Mouse (Mus musculus): ENCODE results near the gene Rundc1.
A peak's percentile ranks its signal among the peaks of the same experiment; 100 is the strongest.
"Not testable (repeated sequence)": the region's sequence is repeated elsewhere in the genome, so short reads cannot be mapped to it uniquely, and the experiment has no call there.

Gene Rundc1

DNA sequence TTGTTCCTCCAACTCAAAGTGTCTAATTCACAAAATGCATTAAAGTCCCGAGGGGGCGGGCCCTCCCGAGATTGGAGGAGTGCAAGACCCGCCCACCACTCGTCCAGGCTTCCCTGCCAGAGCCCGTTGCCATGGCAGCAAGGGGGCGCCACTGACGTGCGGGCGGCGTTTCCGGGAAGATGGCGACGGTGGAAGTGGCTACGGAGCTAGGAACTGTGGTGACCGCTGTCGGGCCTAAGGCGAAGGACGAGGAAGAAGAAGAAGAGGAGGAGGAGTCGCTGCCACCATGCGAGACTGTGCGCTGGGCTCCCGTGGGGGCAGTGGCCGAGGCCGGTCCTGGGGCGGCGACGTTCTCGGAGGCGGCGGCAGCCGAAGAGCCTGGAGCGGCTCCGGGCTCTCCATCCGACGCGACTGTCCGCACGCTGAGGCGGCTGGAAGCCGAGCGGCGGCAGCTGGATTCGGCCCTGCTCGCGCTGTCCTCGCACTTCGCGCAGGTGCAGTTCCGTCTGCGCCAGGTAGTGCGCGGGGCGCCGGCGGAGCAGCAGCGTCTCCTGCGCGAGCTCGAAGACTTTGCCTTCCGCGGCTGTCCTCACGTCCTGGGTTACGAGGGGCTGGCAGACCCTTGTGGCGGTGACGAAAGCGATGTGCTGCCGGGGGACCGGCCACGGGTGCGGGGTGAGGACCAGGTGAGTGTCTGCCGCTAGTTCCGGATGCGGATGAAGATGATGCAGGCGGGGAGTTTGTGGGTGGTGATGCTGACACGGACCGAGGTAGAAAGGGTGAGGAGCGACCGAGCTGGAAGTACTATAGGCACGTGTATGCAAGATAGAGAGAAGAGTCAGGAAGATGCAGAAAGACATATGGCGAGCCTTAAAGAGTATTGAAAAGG, at the start of gene Rundc1, which contains the start of gene Ptges3l:
Gene Rundc1, plus strand, starts transcription at position 161 of the 889 bp plus-strand sequence.
Gene Ptges3l, minus strand, starts transcription at position 409 of the 889 bp plus-strand sequence.
- peak; percentile 99 for DNase-seq

DNA sequence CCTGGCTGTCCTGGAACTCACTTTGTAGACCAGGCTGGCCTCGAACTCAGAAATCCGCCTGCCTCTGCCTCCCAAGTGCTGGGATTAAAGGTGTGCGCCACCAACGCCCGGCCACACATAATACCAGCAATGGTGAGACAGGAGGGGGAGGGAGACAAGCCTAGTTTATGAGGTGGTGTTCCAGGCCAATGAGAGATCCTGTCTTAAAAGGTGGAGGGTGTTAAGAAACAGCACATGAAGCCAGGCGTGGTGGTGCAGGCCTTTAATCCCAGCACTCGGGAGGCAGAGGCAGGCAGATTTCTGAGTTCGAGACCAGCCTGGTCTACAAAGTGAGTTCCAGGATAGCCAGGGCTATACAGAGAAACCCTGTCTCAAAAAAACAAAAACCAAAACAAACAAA, 46.7 kb upstream of the Rundc1 start:
- not testable (repeated sequence) for DNase-seq

DNA sequence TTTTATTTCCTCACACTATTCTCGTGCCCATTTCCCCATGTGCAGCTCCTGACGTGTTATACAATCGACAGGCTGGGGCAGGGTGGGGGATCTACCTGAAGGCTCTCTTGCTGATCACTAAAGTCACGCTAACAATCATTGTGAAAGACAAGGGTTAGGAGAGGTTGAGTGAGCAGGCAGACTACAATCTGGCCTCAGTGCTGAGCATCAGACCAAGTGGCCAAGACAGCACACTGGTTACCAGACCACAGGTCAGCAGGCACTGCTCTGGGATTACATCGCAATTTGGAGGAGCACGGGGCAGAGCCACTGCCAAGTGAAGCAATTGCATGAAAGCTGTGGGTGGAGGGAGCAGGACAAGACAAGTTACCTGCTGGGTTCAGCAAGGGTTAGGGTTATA, 46.0 kb upstream of the Rundc1 start:
- DNase-seq, result no peak

DNA sequence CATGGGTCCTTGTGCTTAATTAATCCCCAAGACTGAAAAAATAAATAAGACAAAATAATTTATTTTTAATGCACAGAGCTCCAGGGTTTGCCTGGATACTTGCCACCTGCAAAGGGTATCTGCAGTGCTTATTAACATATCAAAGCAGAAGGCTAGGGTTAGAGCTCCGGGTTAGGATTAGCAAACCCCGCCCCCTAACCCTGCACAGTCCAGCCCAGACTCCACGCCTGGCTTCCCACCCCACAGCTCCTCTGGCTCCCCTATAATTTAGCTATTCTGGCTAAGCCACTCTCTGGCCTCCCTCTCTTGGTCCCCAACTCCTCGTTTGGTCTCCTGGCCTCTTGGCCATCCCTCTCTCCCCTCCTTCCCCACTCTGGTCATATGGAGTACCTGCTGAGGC, 43.1 kb upstream of the Rundc1 start:
- no peak for DNase-seq

DNA sequence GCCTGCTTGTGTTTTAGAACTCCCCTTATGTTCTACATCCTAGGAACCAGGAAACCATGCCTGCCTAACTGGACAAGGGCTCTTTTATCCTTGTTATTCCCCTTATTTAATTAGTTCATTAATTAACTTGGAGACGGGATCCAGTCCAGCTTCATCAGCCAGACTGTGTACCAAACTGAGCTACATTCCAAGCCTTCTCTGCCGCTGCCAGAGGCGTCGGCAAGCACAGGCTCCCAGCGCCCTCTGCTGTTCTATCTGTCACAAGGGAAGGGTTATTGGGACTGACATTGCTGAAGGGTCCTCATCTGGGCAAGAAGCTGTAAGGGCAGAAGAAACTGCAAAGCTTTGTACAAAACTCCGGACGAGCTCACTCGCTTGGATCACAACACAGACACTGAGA, 29.8 kb upstream of the Rundc1 start:
- DNase-seq, result peak; percentile 79

DNA sequence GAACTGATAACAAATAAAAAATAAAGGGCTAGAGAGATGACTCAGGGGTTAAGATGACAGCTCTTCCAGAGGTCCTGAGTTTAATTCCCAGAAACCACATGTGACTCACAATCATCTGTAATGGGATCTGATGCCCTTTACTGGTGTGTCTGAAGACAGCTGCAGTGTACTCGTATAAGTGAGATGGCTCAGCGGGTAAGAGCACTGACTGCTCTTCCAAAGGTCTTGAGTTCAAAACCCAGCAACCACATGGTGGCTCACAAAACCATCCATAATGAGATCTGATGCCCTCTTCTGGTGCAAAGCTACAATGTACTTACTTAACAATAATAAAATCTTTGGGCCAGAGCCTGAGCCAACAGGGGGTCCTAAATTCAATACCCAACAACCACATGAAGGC, 9.6 kb upstream of the Rundc1 start:
- DNase-seq, result no peak

DNA sequence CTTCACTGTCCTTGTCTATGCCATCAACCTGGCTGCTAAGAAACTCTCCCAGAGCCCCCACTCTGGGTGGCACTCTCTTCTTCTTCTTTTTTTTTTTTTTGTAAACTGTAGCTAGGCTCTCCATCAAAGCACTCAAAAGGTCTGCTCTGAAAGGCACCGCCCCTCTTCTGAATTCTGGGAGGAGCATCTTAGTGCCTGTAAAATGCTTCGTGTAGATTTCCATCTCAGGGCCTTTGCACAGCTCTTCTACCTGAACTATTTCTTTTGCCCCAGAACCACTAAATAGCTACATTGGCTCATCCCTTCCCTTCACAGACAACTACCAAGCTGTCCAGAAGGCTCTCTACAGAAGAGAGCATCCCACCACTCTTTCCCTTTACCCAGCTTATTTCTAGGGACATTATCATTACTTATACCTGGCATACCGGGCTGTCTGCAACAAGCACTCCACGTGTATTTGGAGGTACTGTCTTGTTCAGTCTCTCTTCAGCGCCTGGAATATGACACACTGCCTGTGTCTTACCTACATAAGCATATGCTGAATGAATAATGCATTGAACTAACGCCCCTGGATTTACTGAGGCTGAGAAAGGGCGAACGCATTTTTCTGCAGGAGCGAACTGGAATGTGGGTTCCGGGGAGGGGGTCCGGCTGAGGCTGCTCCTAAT, 8.3 kb upstream of the Rundc1 start:
- no peak for DNase-seq

DNA sequence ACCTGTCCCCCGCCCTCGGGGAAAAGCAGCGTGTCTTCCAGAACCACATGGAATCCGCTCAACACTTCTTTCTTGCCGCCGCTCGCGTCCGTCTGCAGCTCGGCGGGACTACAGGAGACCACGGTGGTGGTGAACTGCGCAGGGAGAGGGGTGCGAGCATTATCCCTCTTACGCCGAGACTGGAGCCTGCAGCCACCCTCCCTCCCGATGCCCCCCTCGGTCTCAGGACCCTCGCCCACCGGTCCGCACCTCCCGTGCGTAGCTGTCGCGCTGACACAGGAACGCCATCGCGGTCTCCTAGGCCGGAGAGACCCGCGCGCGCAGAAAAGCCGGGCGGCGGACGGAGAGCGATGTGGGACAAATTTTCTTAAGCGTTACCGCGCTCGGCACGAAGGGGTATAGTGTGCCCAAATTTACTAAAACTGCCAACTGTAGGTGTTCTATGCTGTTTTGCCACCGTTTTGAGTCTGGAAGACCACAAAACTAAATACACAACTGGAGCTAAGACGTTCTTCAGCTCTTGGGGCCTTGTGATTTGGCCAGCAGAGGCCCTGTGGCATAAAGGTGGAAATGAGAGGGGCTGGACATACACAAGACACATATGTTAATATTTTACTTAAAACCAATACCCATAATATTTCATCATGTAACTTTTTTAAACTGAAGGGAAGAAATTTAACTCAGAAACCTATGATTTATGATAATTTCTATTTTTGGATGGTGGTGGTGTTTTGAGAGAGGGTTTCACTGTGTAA, 7.6 kb upstream of the Rundc1 start, which contains the start of gene Aarsd1:
Gene Aarsd1, minus strand, starts transcription at position 515 of the 755 bp plus-strand sequence.
- DNase-seq, result peak; percentile 91

DNA sequence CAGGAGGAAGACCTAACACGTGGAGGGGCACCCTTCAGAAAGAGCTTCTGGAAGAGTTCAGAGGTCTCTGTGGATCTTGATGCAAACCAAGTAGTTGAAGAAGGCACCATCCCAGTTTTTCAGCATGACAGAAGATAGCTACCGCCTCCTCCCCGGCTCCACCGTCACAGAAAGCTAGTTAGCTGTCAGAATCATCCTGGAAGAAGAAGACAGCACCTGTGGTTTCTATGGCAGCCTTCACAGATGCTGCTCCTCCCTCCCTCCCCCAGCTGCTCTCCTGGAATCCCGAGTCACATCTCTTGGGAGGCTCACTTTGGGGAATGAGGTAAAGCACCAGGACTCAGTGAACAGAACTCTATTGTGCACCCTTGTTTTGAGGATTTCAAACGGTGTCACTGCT, 5.9 kb upstream of the Rundc1 start:
- DNase-seq, result no peak

DNA sequence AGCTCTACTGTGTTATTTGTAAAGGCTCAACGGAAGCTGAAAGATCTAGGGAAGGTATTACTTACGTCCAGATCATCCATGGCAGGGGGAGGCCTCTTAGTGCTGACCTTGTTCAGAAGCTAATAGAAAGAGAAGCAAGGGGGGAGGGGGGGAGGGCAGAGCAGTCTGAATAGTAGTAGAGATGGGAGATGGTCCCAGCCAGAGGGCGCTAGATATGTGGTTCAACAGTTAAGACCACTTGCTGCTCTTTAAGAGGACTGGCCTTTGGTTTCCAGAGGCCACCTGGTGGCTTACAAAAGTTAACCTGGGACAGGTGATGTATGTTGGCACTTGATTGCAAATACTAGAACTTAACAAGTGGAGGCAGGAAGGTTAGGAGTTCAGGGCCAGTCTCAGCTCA, 5.3 kb upstream of the Rundc1 start:
- DNase-seq, result no peak

DNA sequence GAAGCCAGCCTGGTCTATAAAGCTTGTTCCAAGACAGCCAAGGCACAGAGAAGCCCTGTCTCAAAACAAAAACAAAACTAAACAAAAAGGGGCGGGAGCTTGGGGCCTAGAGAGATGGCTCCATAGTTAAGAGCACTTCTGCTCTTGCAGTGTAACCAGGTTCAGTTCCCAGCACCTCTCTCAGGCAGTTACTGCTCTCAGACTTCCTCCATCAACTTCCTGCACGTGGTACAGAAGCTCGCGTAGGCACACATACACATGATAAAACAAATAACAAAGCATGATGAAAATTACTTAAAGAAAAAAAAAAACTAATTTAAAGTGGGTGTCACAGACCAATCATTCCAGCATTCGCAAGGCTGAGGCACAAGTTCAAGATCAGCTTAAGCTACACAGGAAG, 4.7 kb upstream of the Rundc1 start:
- no peak for DNase-seq

DNA sequence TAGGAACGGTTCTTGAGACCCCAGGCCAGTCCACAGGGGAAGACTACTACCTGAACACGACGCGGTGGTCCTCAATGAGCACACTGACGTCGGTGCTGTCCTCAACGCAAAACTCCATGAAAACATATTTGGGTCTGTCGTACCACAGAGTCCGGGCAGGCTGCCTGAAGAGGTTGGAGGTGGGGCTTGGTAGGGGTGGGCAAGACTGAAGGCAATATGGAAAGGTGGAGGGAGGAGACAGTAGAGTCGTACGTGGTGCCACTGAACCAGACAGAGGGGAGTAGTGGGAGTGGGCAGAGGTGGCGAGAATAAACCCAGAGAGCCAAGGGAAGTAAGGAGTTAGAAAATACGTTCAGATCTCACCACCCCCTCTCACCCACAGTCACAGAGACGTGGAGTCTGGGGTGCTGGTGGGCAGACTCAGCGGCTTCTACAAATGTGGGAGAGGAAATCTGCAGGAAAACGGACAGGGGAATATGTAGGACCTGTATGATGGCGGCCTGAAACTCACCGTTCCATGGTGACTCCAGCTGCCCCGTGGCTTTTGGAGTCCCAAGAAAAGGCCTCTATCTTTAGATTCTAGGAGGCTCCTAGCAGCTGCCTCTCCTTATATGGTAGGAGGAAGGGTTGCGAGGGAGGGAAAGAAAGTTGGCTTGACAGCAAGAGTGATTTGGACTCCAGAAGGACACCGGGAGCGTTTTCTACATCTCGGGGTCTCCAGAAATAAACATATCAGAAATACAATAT, 607 bp upstream of the Rundc1 start, which contains the start of gene Gm27029:
Gene Gm27029, minus strand, starts transcription at position 692 of the 747 bp plus-strand sequence.
- no peak for DNase-seq

DNA sequence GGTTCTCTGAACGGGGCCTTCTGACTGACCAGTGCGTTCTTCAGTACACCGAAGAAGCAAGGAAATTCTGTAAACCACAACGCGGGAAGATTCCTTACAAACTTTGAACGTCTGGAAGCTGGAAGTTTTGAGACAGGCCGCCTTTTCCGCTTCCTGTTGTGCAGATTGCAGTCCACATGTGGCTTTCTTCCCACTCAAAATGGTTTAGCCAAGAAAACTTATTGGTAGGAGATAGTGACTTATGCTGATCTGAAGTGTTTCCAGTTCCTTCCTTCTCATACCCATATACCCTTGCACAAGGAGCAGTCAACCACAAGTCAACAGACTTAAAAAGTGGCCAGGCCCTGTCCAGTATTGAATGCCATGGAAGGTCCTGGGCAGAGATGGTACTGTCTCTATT, 1.3 kb downstream of the Rundc1 start:
- no peak for DNase-seq

DNA sequence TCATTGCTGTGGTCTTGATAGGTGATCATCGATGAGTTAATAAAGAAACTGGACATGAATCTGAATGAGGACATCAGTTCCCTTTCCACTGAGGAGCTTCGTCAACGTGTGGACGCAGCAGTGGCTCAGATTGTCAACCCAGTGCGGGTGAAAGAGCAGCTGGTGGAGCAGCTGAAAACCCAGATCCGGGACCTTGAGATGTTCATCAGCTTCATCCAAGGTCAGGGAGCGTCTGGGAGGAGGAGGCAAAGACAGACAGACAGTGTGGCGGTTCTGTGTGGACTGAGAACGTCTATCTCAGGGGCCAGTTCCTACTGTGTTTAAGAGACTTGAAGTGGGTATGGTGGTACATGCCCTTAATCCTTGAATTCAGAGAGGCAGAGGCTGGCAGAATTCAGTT, 6.4 kb downstream of the Rundc1 start:
- DNase-seq, result no peak

DNA sequence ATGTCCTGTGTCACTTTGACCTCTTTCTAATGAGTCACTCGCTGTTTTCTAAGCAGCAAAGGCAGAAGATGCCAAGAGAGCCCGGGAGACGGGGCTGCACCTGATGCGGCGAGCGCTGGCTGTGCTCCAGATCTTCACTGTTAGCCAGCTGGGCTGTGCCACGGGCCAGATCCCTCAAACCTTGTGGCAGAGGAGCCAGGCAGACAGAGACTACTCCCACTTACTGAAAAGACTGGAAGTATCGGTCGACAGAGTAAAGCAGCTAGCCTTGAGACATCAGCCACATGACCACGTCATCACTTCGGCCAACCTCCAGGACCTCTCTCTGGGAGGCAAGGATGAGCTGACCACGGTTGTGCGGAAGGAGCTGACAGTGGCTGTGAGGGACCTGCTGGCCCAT, 8.5 kb downstream of the Rundc1 start:
- no peak for DNase-seq

DNA sequence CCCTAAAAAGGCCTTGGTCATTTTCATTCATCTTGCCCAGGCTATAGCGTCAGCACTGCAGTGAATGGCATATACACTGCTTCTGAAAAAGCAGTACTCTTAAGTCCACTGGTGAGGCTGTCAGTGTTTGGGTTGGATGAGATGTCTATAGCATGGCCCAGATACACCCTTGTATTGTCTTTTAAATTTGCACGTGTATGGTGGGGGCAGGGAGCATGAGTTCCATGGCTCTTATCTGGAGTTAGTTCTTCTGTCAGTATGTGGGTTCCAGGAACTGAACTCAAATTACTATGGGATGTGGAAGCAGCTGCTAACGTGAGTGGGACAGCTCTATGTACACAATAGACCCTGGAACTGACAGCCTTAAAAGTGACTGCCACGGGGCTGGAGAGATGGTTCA, 10.9 kb downstream of the Rundc1 start:
- no peak for DNase-seq

DNA sequence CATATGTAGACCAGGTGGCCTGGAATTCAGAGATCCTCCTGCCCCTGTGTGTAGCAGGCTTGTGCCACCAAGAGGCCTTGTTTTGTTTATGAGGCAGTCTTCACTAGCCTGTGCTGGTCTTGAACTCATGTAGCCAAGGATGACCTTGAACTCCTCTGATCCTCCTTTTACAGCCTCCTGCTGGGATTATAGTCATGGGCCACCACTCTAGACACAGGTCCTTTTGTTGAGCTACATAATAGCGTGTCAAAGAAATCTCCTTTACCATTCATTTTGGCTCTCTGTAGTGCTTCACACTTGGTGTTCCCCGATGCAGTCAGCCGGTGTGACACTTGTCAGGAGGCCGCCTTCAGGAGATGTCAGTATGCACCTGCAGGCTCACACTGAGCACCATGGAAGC, 12.0 kb downstream of the Rundc1 start:
- DNase-seq, result no peak

DNA sequence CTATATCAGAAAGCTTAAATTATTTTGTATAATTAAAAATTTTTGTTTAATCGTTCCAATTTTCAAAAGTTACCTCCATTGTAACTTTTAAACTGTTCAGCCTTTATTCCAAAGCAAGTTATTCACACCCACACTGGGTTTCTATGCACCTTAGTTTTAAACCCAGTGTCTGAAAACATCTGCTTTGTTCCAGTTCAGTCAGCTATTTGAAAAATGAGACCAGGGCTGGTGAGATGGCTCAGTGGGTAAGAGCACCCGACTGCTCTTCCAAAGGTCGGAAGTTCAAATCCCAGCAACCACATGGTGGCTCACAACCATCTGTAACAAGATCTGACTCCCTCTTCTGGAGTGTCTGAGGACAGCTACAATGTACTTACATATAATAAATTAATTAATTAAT, 13.1 kb downstream of the Rundc1 start:
- DNase-seq, result not testable (repeated sequence)

DNA sequence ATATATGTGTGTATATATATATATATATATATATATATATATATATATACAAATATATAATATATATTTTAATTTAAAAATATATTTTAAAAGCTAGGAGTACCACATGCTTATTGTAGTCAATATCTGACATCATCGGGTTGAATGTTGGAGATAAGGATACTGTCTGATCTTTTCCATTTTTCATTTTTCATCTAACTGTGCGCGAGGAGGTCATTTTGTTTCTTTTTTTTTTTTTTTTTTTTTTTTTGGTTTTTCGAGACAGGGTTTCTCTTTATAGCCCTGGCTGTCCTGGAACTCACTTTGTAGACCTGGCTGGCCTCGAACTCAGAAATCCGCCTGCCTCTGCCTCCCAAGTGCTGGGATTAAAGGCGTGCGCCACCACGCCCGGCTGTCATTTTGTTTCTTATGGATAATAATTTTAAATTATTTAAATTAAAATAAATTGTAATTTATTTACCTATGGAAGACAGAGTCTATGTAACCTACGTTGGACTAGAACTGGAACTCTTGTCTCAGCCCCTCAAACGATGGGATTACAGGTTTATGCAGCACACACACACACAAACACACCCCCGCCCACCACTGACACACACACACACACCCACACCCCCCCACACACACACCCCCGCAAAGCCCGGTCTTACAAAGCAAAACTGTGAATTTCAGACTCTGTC, 16.7 kb downstream of the Rundc1 start:
- DNase-seq, result not testable (repeated sequence)

DNA sequence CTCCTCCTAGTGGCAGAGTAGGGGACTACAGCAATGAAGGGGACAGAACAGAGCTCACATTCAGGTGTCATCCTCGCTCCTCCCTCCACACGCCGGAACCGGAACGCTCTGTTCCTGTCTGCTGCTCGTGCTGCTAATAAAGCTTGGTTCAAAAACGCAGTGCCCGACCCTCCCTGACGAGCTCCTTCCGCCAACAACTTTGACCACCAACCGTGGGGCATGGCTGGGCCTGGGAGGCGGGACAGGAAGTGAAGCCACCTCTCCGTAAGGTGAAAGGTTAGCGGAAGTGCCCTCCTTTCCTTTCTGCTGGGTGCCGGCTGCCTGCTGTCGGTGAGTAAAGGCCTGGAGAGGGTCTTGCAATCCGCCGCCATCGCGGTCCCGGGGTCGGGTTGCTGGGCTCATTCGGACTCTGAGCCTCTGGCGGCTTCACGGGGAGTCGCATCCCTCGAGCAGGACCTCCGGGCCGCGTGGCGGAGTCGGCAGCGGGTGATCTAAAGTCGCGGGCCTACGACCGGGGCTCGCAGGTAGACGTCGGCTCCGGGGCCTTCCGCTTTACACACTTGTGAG, 17.3 kb downstream of the Rundc1 start, which contains the start of gene Rpl27:
Gene Rpl27, plus strand, starts transcription at position 172 of the 567 bp plus-strand sequence.
- peak; percentile 89 for DNase-seq

DNA sequence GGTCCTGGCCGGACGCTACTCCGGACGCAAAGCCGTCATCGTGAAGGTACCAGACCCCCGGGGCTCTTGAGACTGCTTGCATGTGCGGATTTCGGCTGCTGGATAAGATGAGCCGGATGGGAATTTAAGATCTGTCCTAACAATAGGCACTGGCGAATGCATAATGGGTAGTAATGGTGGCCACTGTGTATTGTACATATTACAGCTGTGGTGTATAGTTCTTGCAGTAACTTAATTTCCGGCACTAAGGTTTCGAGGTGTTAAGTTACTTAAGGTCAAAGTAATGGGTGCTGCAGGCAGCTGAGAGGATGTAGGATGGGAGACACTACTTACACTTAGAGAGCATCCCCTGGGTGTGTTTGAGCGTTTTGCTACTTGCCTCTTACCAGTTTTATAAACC, 17.9 kb downstream of the Rundc1 start:
- DNase-seq, result no peak
